Mouse (Mus musculus) heart, embryonic 15.5 days (tissue): Measurements from ENCODE around the gene Trpv4. TPM values are rescaled to one million over a fixed set of nuclear protein-coding genes. Genes with fewer than 3 reads are reported as not detected.

Experiments
- ATAC-seq: fragments of 200-750 bp; cut with Nextera tagmentation; replicated peaks from 2 replicates; pipeline ENCODE4 v1.8.0; 2017; ENCODE audit warnings: low read depth, moderate TSS enrichment; ENCODE audit not compliant: insufficient number of reproducible peaks, insufficient read depth, low FRiP score
- H3K27ac ChIP-seq: fragments of 300-500 bp; sonication (generic); 2 replicates; pipeline ENCODE4 v1.5.1; 2015; ENCODE audit warnings: mild to moderate bottlenecking, inconsistent platforms
- H3K27me3 ChIP-seq: fragments of 300-500 bp; sonication (generic); 2 replicates; pipeline ENCODE4 v1.6.1; 2015; ENCODE audit warnings: inconsistent platforms
- H3K36me3 ChIP-seq: fragments of 300-500 bp; sonication (generic); 2 replicates; pipeline ENCODE4 v1.6.1; 2015; ENCODE audit warnings: mild to moderate bottlenecking, inconsistent platforms
- H3K4me1 ChIP-seq: fragments of 300-500 bp; sonication (generic); replicated peaks from 2 replicates; pipeline ENCODE4 v1.6.1; 2015; ENCODE audit warnings: inconsistent platforms
- H3K4me2 ChIP-seq: fragments of 300-500 bp; sonication (generic); 2 replicates; pipeline ENCODE4 v1.6.1; 2015; ENCODE audit warnings: inconsistent platforms, mild to moderate bottlenecking, moderate library complexity
- H3K4me3 ChIP-seq: fragments of 300-500 bp; sonication (generic); 2 replicates; pipeline ENCODE4 v1.5.1; 2015; ENCODE audit warnings: mild to moderate bottlenecking, inconsistent platforms
- H3K9ac ChIP-seq: fragments of 300-500 bp; sonication (generic); 2 replicates; pipeline ENCODE4 v1.6.1; 2015; ENCODE audit warnings: mild to moderate bottlenecking, inconsistent platforms
- H3K9me3 ChIP-seq: fragments of 300-500 bp; sonication (generic); replicated peaks from 2 replicates; pipeline ENCODE4 v1.6.1; 2016; ENCODE audit warnings: inconsistent platforms
- WGBS: fragments of 180-500 bp; shearing (Covaris S2); methylation state at CpG from one replicate; pipeline ENCODE4 v1.1.7; 2015; ENCODE audit warnings: mixed read lengths; 5-methylcytosine and 5-hydroxymethylcytosine counted together
- polyA plus RNA-seq: library from polyadenylated mRNA; unstranded; fragments of >200 nt; fragmentation: Nextera tagmentation; extraction: Ambion mirVana; gene quantifications from 2 replicates; pipeline ENCODE4 v1.2.1, GENCODE M21; 2015

The Trpv4 gene
- 1.00 and 2.4 TPM in 2 replicates for polyA plus RNA-seq

GRCm38 (mm10) chr5:114658255-114658654 lies at the start of gene Trpv4:
Gene Trpv4 (minus strand): TSS chr5:114658421.
- Histone ChIP-seq H3K27me3 (peaks cover 62% of the 10 kb centered on the region), H3K9ac (peak within 1 kb of the TSS; percentile 59), H3K36me3 (no peaks in the 10 kb centered on the region), H3K27ac (no peak within 1 kb of the TSS), H3K9me3 (no peaks in the 10 kb centered on the region), H3K4me3 (peak within 1 kb of the TSS; percentile 55), H3K4me2 (peak within 1 kb of the TSS; percentile 93), H3K4me1 (peaks cover 18% of the 10 kb centered on the region)
- WGBS: under 1% methylated on average over 47 of the region's 47 CpGs
- peak; percentile 40 for ATAC-seq

GRCm38 (mm10) chr5:114707265-114708068 lies 49.2 kb upstream of the Trpv4 start, which contains the start of gene Tchp:
Gene Tchp (plus strand): TSS chr5:114707760.
- peak within 1 kb of the TSS; percentile 81 for H3K9ac ChIP-seq
- H3K36me3 ChIP-seq: peaks cover 21% of the 10 kb centered on the region; the same call in 1 of the 2 replicates
- ATAC-seq: peak; percentile 75
- no peak within 1 kb of the TSS for H3K27ac ChIP-seq
- no peaks in the 10 kb centered on the region for H3K27me3 ChIP-seq
- peak within 1 kb of the TSS; percentile 83 for H3K4me2 ChIP-seq
- WGBS: 3% methylated on average over 48 of the region's 49 CpGs
- no peaks in the 10 kb centered on the region for H3K9me3 ChIP-seq
- H3K4me1 ChIP-seq: peaks cover 8% of the 10 kb centered on the region
- H3K4me3 ChIP-seq: peak within 1 kb of the TSS; percentile 92

GRCm38 (mm10) chr5:114702403-114703392 lies 44.5 kb upstream of the Trpv4 start:
- H3K9ac ChIP-seq: no peak overlapping the region

GRCm38 (mm10) chr5:114699015-114699414 lies 40.8 kb upstream of the Trpv4 start:
- no peak overlapping the region for H3K27ac ChIP-seq
- peaks cover 11% of the 10 kb centered on the region for H3K27me3 ChIP-seq
- H3K4me3 ChIP-seq: no peak overlapping the region
- no peak for ATAC-seq
- no peak overlapping the region for H3K9ac ChIP-seq
- no peaks in the 10 kb centered on the region for H3K9me3 ChIP-seq
- H3K4me2 ChIP-seq: no peak overlapping the region
- H3K4me1 ChIP-seq: no peaks in the 10 kb centered on the region
- 44% methylated on average over 7 of the region's 7 CpGs for WGBS
- H3K36me3 ChIP-seq: no peaks in the 10 kb centered on the region

More at GRCm38 (mm10) chr5:114702403-114703392, 44.5 kb upstream of the Trpv4 start:
- Histone ChIP-seq H3K4me2 (no peak overlapping the region), H3K4me1 (no peaks in the 10 kb centered on the region; the same call in 1 of the 2 replicates), H3K9me3 (no peaks in the 10 kb centered on the region), H3K4me3 (no peak overlapping the region), H3K27me3 (no peaks in the 10 kb centered on the region), H3K36me3 (no peaks in the 10 kb centered on the region), H3K27ac (no peak overlapping the region)
- ATAC-seq: 0 out of 2 replicates have a peak, but pooled peaks have one; percentile 34
- 58% methylated on average over 14 of the region's 14 CpGs for WGBS

GRCm38 (mm10) chr5:114698044-114698746 lies 40.0 kb upstream of the Trpv4 start:
- Histone ChIP-seq H3K27ac (no peak overlapping the region), H3K9me3 (no peaks in the 10 kb centered on the region), H3K4me2 (no peak overlapping the region), H3K4me1 (no peaks in the 10 kb centered on the region), H3K4me3 (no peak overlapping the region), H3K9ac (no peak overlapping the region), H3K27me3 (peaks cover 16% of the 10 kb centered on the region), H3K36me3 (no peaks in the 10 kb centered on the region)
- WGBS: 82% methylated on average over 19 of the region's 19 CpGs
- no peak for ATAC-seq

- Histone ChIP-seq H3K4me3 (no peak overlapping the region), H3K4me2 (no peak overlapping the region), H3K27ac (no peak overlapping the region), H3K9ac (no peak overlapping the region), H3K9me3 (no peaks in the 10 kb centered on the region), H3K36me3 (no peaks in the 10 kb centered on the region), H3K4me1 (no peaks in the 10 kb centered on the region), H3K27me3 (peaks cover 16% of the 10 kb centered on the region)
- ATAC-seq: no peak
- 74% methylated on average over 17 of the region's 17 CpGs for WGBS
Measured at GRCm38 (mm10) chr5:114696939-114697338, 38.7 kb upstream of the Trpv4 start.

GRCm38 (mm10) chr5:114695775-114696174 lies 37.6 kb upstream of the Trpv4 start:
- Histone ChIP-seq H3K9ac (no peak overlapping the region), H3K4me2 (no peak overlapping the region), H3K27me3 (peaks cover 16% of the 10 kb centered on the region), H3K36me3 (no peaks in the 10 kb centered on the region), H3K27ac (no peak overlapping the region), H3K9me3 (no peaks in the 10 kb centered on the region), H3K4me1 (peaks cover 4% of the 10 kb centered on the region), H3K4me3 (no peak overlapping the region)
- 70% methylated on average over 5 of the region's 5 CpGs for WGBS
- ATAC-seq: no peak

- H3K36me3 ChIP-seq: no peaks in the 10 kb centered on the region
- ATAC-seq: peak; percentile 95
- H3K9ac ChIP-seq: peak within 1 kb of the TSS; percentile 83
- H3K4me3 ChIP-seq: peak within 1 kb of the TSS; percentile 83
- H3K27ac ChIP-seq: peak within 1 kb of the TSS; percentile 51; the same call in 1 of the 2 replicates
- peaks cover 16% of the 10 kb centered on the region for H3K27me3 ChIP-seq
- WGBS: 4% methylated on average over 71 of the region's 75 CpGs
- peak within 1 kb of the TSS; percentile 95 for H3K4me2 ChIP-seq
- H3K4me1 ChIP-seq: peaks cover 21% of the 10 kb centered on the region
- H3K9me3 ChIP-seq: no peaks in the 10 kb centered on the region
Measured at GRCm38 (mm10) chr5:114690633-114691567, 32.7 kb upstream of the Trpv4 start, which contains the start of gene Gltp. Gene Gltp (minus strand): TSS chr5:114690984.

GRCm38 (mm10) chr5:114689700-114690366 lies 31.6 kb upstream of the Trpv4 start:
- 21% methylated on average over 16 of the region's 16 CpGs for WGBS
- no peak overlapping the region for H3K27ac ChIP-seq

More at GRCm38 (mm10) chr5:114689700-114690366, 31.6 kb upstream of the Trpv4 start:
- H3K9me3 ChIP-seq: no peaks in the 10 kb centered on the region
- peaks cover 11% of the 10 kb centered on the region for H3K27me3 ChIP-seq
- ATAC-seq: no peak
- peaks cover 21% of the 10 kb centered on the region for H3K4me1 ChIP-seq
- H3K36me3 ChIP-seq: no peaks in the 10 kb centered on the region
- H3K4me3 ChIP-seq: peak overlapping the region; percentile 83
- H3K4me2 ChIP-seq: peak overlapping the region; percentile 95
- peak overlapping the region; percentile 83 for H3K9ac ChIP-seq
